Mouse (Mus musculus): ENCODE data around the gene 3110082I17Rik. TPM values are rescaled to one million over a fixed set of nuclear protein-coding genes. Genes with fewer than 3 reads are reported as not detected.

Gene 3110082I17Rik
- polyA plus RNA-seq, 1 experiment from 2014 or later = 15.5 TPM

DNA sequence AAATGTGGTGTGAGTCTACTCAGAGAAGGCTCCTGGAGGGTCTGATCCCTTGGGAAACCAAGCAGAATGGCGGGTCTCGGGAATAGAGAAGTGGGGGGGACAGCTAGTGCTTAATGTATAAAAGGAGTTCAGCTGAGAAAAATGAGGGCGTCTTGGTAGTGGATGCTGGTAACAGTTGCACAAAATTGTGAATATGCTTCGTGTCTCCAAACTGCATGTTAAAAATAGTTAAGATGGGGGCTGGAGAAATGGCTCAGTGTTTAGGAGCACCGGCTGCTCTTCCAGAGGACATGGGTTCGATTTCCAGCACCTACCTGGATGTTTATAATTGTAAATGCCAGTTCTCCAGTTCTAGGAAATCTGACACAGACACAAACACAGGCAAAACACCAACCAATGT is 139.0 kb downstream of the 3110082I17Rik start:
- no peaks in the 10 kb centered on the region for H3K9me3 ChIP-seq (replicated peaks)
- WGBS = 81% methylated on average over 6 of the region's 6 CpGs
- peaks cover 45% of the 10 kb centered on the region for H3K27me3 ChIP-seq
- H3K4me2 ChIP-seq = no peak overlapping the region
- no peak overlapping the region for H3K9ac ChIP-seq
- no peaks in the 10 kb centered on the region for H3K36me3 ChIP-seq
- peaks cover 23% of the 10 kb centered on the region for H3K4me1 ChIP-seq (replicated peaks)
- no peak overlapping the region for H3K27ac ChIP-seq
- H3K4me3 ChIP-seq = no peak overlapping the region
- ATAC-seq (replicated peaks; ENCODE audit: insufficient number of reproducible peaks, insufficient read depth, low FRiP score, low read depth) = no peak

- WGBS = 72% methylated on average over 7 of the region's 7 CpGs
- ATAC-seq (replicated peaks; ENCODE audit: insufficient number of reproducible peaks, insufficient read depth, low FRiP score, low read depth) = no peak
- no peak overlapping the region for H3K27ac ChIP-seq
- peaks cover 20% of the 10 kb centered on the region for H3K4me1 ChIP-seq (replicated peaks)
- H3K4me2 ChIP-seq = no peak overlapping the region
- no peak overlapping the region for H3K9ac ChIP-seq
- H3K9me3 ChIP-seq (replicated peaks) = no peaks in the 10 kb centered on the region
- H3K27me3 ChIP-seq = peaks cover 36% of the 10 kb centered on the region
- H3K36me3 ChIP-seq = no peaks in the 10 kb centered on the region
- no peak overlapping the region for H3K4me3 ChIP-seq
Measured at GRCm38 (mm10) chr5:139320424-139320823, 139.9 kb downstream of the 3110082I17Rik start.

GRCm38 (mm10) chr5:139317751-139318504 is 142.4 kb downstream of the 3110082I17Rik start:
- Histone ChIP-seq H3K4me3 (no peak overlapping the region), H3K4me1 (replicated peaks) (no peaks in the 10 kb centered on the region), H3K27me3 (peaks cover 11% of the 10 kb centered on the region), H3K4me2 (no peak overlapping the region), H3K9me3 (replicated peaks) (no peaks in the 10 kb centered on the region), H3K36me3 (no peaks in the 10 kb centered on the region), H3K27ac (no peak overlapping the region), H3K9ac (no peak overlapping the region)
- 58% methylated on average over 21 of the region's 21 CpGs for WGBS
- ATAC-seq (replicated peaks; ENCODE audit: insufficient number of reproducible peaks, insufficient read depth, low FRiP score, low read depth) = no peak

DNA sequence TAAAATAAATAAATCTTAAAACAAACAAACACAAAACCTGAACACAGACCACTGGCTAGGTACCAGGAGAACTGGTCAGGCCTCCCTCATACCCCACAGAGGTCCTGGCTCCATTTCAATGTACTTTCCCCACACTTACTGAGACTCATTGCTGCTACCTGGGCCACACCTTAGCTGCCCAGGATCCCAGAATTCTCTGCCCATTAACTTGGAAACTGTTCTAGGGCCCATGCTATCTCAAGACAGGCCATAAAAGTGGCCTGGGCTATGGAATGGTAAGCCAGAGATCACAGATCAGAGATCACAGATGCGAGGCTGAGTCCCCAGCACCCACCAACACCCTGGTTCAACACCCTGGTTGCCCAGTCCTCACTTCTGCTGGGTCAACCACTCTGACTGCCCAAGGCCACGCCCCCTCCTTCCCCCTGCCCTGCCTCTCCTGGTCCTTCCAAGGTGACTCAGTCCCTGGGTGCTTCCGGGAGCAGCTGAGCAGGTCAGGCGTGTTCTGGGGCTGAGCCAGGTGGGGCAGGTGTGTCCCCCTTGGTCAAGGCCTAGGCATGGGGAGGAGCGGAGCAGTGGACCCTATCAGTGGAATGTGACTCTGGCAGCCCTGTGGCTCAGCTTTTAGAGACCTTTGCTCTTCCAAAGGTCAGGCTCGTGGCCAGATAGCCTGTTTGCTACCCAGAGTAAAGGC is 143.2 kb downstream of the 3110082I17Rik start:
- Histone ChIP-seq H3K27me3 (peaks cover 7% of the 10 kb centered on the region), H3K4me3 (no peak overlapping the region), H3K4me1 (replicated peaks) (no peaks in the 10 kb centered on the region), H3K9me3 (replicated peaks) (no peaks in the 10 kb centered on the region), H3K4me2 (no peak overlapping the region), H3K9ac (no peak overlapping the region; the same call in 1 of the 2 replicates), H3K36me3 (no peaks in the 10 kb centered on the region), H3K27ac (no peak overlapping the region)
- no peak for ATAC-seq (replicated peaks; ENCODE audit: insufficient number of reproducible peaks, insufficient read depth, low FRiP score, low read depth)
- WGBS = 64% methylated on average over 6 of the region's 6 CpGs

- 81% methylated on average over 12 of the region's 12 CpGs for WGBS
- ATAC-seq (replicated peaks; ENCODE audit: insufficient number of reproducible peaks, insufficient read depth, low FRiP score, low read depth) = no peak
Measured at GRCm38 (mm10) chr5:139314941-139315642, 145.2 kb downstream of the 3110082I17Rik start.

GRCm38 (mm10) chr5:139313536-139313935 is 146.8 kb downstream of the 3110082I17Rik start:
- Histone ChIP-seq H3K9ac (no peak overlapping the region), H3K4me1 (replicated peaks) (no peaks in the 10 kb centered on the region), H3K27ac (no peak overlapping the region), H3K4me3 (no peak overlapping the region), H3K4me2 (no peak overlapping the region), H3K9me3 (replicated peaks) (no peaks in the 10 kb centered on the region), H3K36me3 (no peaks in the 10 kb centered on the region), H3K27me3 (peaks cover 3% of the 10 kb centered on the region)
- no peak for ATAC-seq (replicated peaks; ENCODE audit: insufficient number of reproducible peaks, insufficient read depth, low FRiP score, low read depth)
- WGBS = 81% methylated on average over 9 of the region's 9 CpGs

More at GRCm38 (mm10) chr5:139314941-139315642, 145.2 kb downstream of the 3110082I17Rik start:
- peaks cover 7% of the 10 kb centered on the region for H3K27me3 ChIP-seq
- no peak overlapping the region for H3K9ac ChIP-seq
- no peaks in the 10 kb centered on the region for H3K36me3 ChIP-seq
- H3K27ac ChIP-seq = no peak overlapping the region
- H3K4me3 ChIP-seq = no peak overlapping the region
- H3K4me1 ChIP-seq (replicated peaks) = no peaks in the 10 kb centered on the region
- H3K9me3 ChIP-seq (replicated peaks) = no peaks in the 10 kb centered on the region
- H3K4me2 ChIP-seq = no peak overlapping the region

GRCm38 (mm10) chr5:139311822-139312221 is 148.5 kb downstream of the 3110082I17Rik start:
- WGBS = 84% methylated on average over 9 of the region's 9 CpGs
- ATAC-seq (replicated peaks; ENCODE audit: insufficient number of reproducible peaks, insufficient read depth, low FRiP score, low read depth) = no peak
- Histone ChIP-seq H3K4me2 (no peak overlapping the region), H3K9ac (no peak overlapping the region), H3K27me3 (no peaks in the 10 kb centered on the region), H3K27ac (no peak overlapping the region), H3K36me3 (no peaks in the 10 kb centered on the region), H3K9me3 (replicated peaks) (no peaks in the 10 kb centered on the region), H3K4me3 (no peak overlapping the region), H3K4me1 (replicated peaks) (no peaks in the 10 kb centered on the region)

DNA sequence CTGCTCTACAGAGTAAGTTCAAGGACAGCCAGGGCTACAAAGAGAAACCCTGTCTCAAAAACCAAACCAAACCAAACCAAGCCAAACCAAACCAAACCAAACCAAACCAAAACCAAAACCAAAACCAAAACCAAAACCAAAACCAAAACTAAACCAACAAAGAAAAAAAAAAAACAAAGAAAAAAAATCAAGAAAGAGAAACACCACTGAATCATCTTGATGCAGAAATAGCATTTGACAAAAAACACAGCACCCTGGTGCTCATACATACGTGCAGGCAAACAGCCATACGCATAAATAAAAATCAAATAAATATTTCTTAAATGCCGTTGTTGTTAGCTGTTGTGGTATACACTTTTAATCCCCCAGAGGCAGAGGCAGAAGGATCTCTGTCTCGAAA is 149.8 kb downstream of the 3110082I17Rik start:
- Histone ChIP-seq H3K9ac (no peak overlapping the region), H3K27me3 (no peaks in the 10 kb centered on the region), H3K4me1 (replicated peaks) (no peaks in the 10 kb centered on the region), H3K4me3 (no peak overlapping the region), H3K27ac (no peak overlapping the region), H3K4me2 (no peak overlapping the region), H3K9me3 (replicated peaks) (no peaks in the 10 kb centered on the region), H3K36me3 (no peaks in the 10 kb centered on the region)
- WGBS = 85% methylated on average over 4 of the region's 4 CpGs
- no peak for ATAC-seq (replicated peaks; ENCODE audit: insufficient number of reproducible peaks, insufficient read depth, low FRiP score, low read depth)

- Histone ChIP-seq H3K27me3 (no peaks in the 10 kb centered on the region), H3K9ac (no peak overlapping the region), H3K4me2 (no peak overlapping the region), H3K4me3 (no peak overlapping the region), H3K27ac (no peak overlapping the region), H3K36me3 (no peaks in the 10 kb centered on the region), H3K4me1 (replicated peaks) (no peaks in the 10 kb centered on the region), H3K9me3 (replicated peaks) (no peaks in the 10 kb centered on the region)
- ATAC-seq (replicated peaks; ENCODE audit: insufficient number of reproducible peaks, insufficient read depth, low FRiP score, low read depth) = no peak
- WGBS = 78% methylated on average over 3 of the region's 3 CpGs
Measured at GRCm38 (mm10) chr5:139309946-139310345, 150.4 kb downstream of the 3110082I17Rik start.

All from heart, embryonic 15.5 days (tissue).